Mouse (Mus musculus) embryonic facial prominence, embryonic 15.5 days (tissue): ENCODE measurements at regions not wholly inside any gene's neighbourhood (a gene's known extent, or its start where the extent isn't known, plus 50 kb on each side); places are given as distances from the start of the nearest gene placed in this dataset.

Source experiments
- ATAC-seq: fragments of 200-750 bp; cut with Nextera tagmentation; 2 replicates; pipeline ENCODE4 v1.8.0; 2017; ENCODE audit warnings: low read depth, moderate TSS enrichment; ENCODE audit not compliant: insufficient number of reproducible peaks, low FRiP score, low TSS enrichment
- H3K27ac ChIP-seq: fragments of 300-500 bp; sonication (generic); replicated peaks from 2 replicates; pipeline ENCODE4 v1.5.1; 2015; ENCODE audit warnings: mild to moderate bottlenecking, inconsistent platforms
- H3K27me3 ChIP-seq: fragments of 300-500 bp; sonication (generic); 2 replicates; pipeline ENCODE4 v1.6.1; 2015; ENCODE audit warnings: inconsistent platforms
- H3K36me3 ChIP-seq: fragments of 300-500 bp; sonication (generic); 2 replicates; pipeline ENCODE4 v1.6.1; 2015; ENCODE audit warnings: mild to moderate bottlenecking, inconsistent platforms
- H3K4me1 ChIP-seq: fragments of 300-500 bp; sonication (generic); 2 replicates; pipeline ENCODE4 v1.6.1; 2015; ENCODE audit warnings: inconsistent platforms
- H3K4me2 ChIP-seq: fragments of 300-500 bp; sonication (generic); replicated peaks from 2 replicates; pipeline ENCODE4 v1.6.1; 2015; ENCODE audit warnings: mild to moderate bottlenecking, inconsistent platforms
- H3K4me3 ChIP-seq: fragments of 300-500 bp; sonication (generic); replicated peaks from 2 replicates; pipeline ENCODE4 v1.5.1; 2015; ENCODE audit warnings: mild to moderate bottlenecking, inconsistent platforms
- H3K9ac ChIP-seq: fragments of 300-500 bp; sonication (generic); 2 replicates; pipeline ENCODE4 v1.6.1; 2015; ENCODE audit warnings: inconsistent platforms
- H3K9me3 ChIP-seq: fragments of 300-500 bp; sonication (generic); replicated peaks from 2 replicates; pipeline ENCODE4 v1.6.1; 2016; ENCODE audit warnings: inconsistent platforms
- WGBS: fragments of 180-500 bp; shearing (Covaris S2); methylation state at CpG from one replicate; pipeline ENCODE4 v1.1.7; 2015; 5-methylcytosine and 5-hydroxymethylcytosine counted together

DNA sequence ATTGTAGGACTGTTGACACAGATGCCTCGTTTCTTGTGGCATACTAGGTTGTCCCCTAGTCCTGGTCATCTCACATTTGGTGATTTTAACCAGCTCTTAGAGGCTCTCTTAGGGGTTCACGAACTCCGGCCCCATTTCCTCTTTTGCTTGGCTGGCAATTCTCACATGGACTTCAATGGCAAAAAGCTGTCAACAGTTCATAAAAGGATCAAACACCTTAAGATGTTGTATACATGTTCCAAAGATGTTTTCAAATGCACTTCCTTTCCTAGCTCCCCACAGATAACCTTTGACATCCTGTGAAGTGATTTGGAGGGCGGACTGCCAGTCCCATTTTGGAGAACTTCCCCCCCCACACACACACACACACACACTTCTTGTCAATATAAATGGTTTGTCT is 153.7 kb upstream of the Rpl34 start:
- Histone ChIP-seq H3K27ac (no peak overlapping the region), H3K36me3 (no peaks in the 10 kb centered on the region), H3K9me3 (0 out of 2 replicates have a peak, but pooled peaks cover 2% of the 10 kb centered on the region), H3K4me2 (no peak overlapping the region), H3K27me3 (no peaks in the 10 kb centered on the region), H3K4me3 (no peak overlapping the region), H3K4me1 (peaks cover 14% of the 10 kb centered on the region), H3K9ac (no peak overlapping the region)
- 70% methylated on average over 4 of the region's 4 CpGs for WGBS
- ATAC-seq: no peak

DNA sequence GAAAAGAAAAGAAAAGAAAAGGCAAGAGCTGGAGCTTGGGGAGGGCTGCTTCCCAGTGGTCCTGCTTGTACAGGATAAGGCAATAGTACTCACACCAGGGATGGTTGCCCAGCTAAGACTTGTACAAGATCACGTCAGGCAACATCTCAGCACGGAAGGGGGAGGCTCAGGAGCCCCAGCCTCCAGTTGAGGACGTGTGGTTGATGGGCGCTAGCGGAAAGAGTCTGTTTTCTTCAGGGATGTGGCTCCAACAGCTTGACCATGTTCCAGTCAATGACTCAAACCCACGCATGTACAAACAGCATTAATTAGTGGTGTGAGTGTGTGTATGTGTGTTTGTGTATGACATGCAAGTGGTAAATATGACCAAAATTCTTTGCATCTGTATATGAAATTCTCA is 153.1 kb upstream of the Rpl34 start:
- Histone ChIP-seq H3K9ac (no peak overlapping the region), H3K4me1 (peaks cover 14% of the 10 kb centered on the region), H3K27me3 (no peaks in the 10 kb centered on the region), H3K4me3 (no peak overlapping the region), H3K27ac (no peak overlapping the region), H3K9me3 (0 out of 2 replicates have a peak, but pooled peaks cover 2% of the 10 kb centered on the region), H3K36me3 (no peaks in the 10 kb centered on the region), H3K4me2 (no peak overlapping the region)
- ATAC-seq: no peak
- 79% methylated on average over 6 of the region's 6 CpGs for WGBS

GRCm38 (mm10) chr3:130880482-130880881 is 150.3 kb upstream of the Rpl34 start:
- no peak for ATAC-seq
- WGBS: 55% methylated on average over 6 of the region's 6 CpGs
- no peak overlapping the region for H3K4me2 ChIP-seq
- peaks cover 11% of the 10 kb centered on the region; the same call in 1 of the 2 replicates for H3K4me1 ChIP-seq
- H3K27ac ChIP-seq: no peak overlapping the region
- H3K27me3 ChIP-seq: no peaks in the 10 kb centered on the region
- H3K4me3 ChIP-seq: no peak overlapping the region
- no peaks in the 10 kb centered on the region for H3K9me3 ChIP-seq
- H3K9ac ChIP-seq: no peak overlapping the region
- H3K36me3 ChIP-seq: no peaks in the 10 kb centered on the region

DNA sequence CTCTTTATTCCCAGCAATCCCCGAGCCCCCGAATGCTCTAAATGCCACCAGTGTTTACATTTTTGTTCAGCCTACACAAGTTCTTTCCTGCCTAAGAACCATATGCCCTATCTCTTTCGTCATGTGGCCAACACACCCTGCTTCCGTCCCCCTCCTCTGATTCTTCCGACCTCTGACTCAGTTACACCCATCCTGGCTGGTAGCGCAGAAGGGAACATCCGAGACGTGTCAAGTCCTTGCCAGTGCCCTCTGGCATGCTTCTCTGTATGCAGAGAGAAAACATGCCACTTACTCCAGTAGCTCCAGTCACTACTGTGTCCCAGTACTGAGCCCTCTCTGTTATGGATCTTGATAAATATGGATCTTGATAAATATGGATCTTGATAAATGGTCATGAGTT is 149.3 kb upstream of the Rpl34 start:
- ATAC-seq: no peak
- 16% methylated on average over 8 of the region's 8 CpGs for WGBS
- H3K9ac ChIP-seq: no peak overlapping the region

GRCm38 (mm10) chr3:130878834-130879233 is 148.6 kb upstream of the Rpl34 start:
- Histone ChIP-seq H3K4me3 (no peak overlapping the region), H3K9me3 (no peaks in the 10 kb centered on the region), H3K27me3 (no peaks in the 10 kb centered on the region), H3K4me1 (peaks cover 11% of the 10 kb centered on the region; the same call in 1 of the 2 replicates), H3K36me3 (no peaks in the 10 kb centered on the region), H3K4me2 (no peak overlapping the region), H3K9ac (no peak overlapping the region), H3K27ac (0 out of 2 replicates have a peak overlapping the region, but pooled peaks have one; percentile 51)
- WGBS: 65% methylated on average over 7 of the region's 7 CpGs
- no peak for ATAC-seq

More for the DNA sequence above, 149.3 kb upstream of the Rpl34 start:
- Histone ChIP-seq H3K4me1 (peaks cover 11% of the 10 kb centered on the region; the same call in 1 of the 2 replicates), H3K27me3 (no peaks in the 10 kb centered on the region), H3K4me3 (no peak overlapping the region), H3K27ac (peak overlapping the region; percentile 51; the same call in 1 of the 2 replicates), H3K9me3 (no peaks in the 10 kb centered on the region), H3K4me2 (peak overlapping the region; percentile 15; the same call in 1 of the 2 replicates), H3K36me3 (no peaks in the 10 kb centered on the region)

DNA sequence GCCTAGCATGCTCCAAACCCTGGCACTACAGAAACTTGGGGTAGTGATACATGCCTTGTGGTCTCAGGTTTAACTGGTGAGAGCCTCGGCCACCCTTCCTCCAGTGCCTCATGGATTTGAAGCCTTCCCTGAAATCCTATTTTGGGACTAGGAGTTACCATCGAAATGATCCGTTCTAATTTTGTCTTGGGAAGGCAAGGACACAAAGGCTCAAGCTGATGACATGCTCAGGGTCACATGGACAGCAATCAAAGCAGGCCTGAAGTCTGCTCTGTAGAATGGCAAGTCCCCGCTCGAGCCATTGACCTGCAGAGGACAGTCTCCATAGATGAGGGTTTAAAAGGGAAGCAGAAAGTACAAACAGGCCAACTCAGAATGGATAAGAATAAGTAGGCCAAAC is 147.8 kb upstream of the Rpl34 start:
- Histone ChIP-seq H3K27ac (no peak overlapping the region), H3K27me3 (no peaks in the 10 kb centered on the region), H3K4me1 (peaks cover 19% of the 10 kb centered on the region), H3K36me3 (no peaks in the 10 kb centered on the region), H3K9me3 (no peaks in the 10 kb centered on the region), H3K9ac (no peak overlapping the region), H3K4me3 (no peak overlapping the region), H3K4me2 (no peak overlapping the region)
- no peak for ATAC-seq
- WGBS: 87% methylated on average over 5 of the region's 5 CpGs

- ATAC-seq: no peak
- WGBS: 53% methylated on average over 11 of the region's 11 CpGs
- Histone ChIP-seq H3K4me1 (peaks cover 8% of the 10 kb centered on the region), H3K4me3 (no peak overlapping the region), H3K9ac (no peak overlapping the region), H3K27ac (no peak overlapping the region), H3K4me2 (no peak overlapping the region), H3K9me3 (no peaks in the 10 kb centered on the region), H3K27me3 (no peaks in the 10 kb centered on the region), H3K36me3 (no peaks in the 10 kb centered on the region)
Observed at GRCm38 (mm10) chr3:130873745-130874144, 143.5 kb upstream of the Rpl34 start.

GRCm38 (mm10) chr3:130866952-130867632 is 136.9 kb upstream of the Rpl34 start:
- no peak for ATAC-seq
- H3K4me2 ChIP-seq: peak overlapping the region; percentile 28; the same call in 1 of the 2 replicates
- H3K9me3 ChIP-seq: no peaks in the 10 kb centered on the region
- no peak overlapping the region for H3K27ac ChIP-seq
- 37% methylated on average over 19 of the region's 19 CpGs for WGBS
- H3K27me3 ChIP-seq: no peaks in the 10 kb centered on the region
- no peak overlapping the region for H3K4me3 ChIP-seq
- no peak overlapping the region for H3K9ac ChIP-seq
- H3K4me1 ChIP-seq: peaks cover 7% of the 10 kb centered on the region; the same call in 1 of the 2 replicates
- no peaks in the 10 kb centered on the region for H3K36me3 ChIP-seq

DNA sequence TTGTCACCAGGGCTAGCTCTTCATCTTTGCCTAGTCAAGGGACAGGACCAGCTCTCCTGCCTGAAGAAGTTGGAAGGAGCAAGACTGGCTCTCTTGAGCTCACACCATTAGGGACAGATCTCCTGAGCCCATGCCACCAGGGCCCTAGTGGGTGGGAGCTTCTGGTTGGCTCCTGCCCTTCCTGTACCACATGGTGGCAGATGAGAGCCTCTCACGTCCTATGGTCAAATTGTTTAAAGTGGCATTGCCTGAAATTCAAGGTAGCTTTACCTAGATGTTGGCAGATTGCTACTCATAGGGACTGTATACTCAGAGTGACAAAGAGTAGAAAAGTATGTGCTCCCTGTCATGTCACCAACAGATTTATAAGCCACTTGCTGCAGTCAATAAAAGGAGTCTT is 134.6 kb upstream of the Rpl34 start:
- Histone ChIP-seq H3K4me3 (no peak overlapping the region), H3K4me1 (peaks cover 7% of the 10 kb centered on the region; the same call in 1 of the 2 replicates), H3K27ac (no peak overlapping the region), H3K9me3 (no peaks in the 10 kb centered on the region), H3K4me2 (no peak overlapping the region), H3K9ac (no peak overlapping the region), H3K36me3 (no peaks in the 10 kb centered on the region), H3K27me3 (no peaks in the 10 kb centered on the region)
- no peak for ATAC-seq
- WGBS: 68% methylated on average over 1 of the region's 1 CpGs

DNA sequence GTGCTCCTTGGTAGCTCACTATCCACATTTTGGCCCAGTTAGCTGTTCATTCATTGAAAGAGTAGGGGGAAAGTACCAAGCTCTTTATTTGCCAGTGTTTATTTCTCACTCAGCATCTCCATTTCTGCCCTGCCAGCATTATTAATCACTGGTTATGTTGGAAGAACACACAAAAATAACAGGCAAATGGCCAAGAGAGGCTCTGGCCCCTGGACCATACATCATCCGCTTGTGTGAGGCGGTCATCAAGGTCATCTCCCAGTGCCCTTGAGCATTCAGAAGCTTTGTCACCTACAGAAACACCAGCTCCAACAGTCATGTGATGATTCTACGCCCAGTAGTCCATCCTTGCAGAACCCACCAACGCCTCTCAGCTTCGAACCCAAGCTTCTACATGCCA is 133.2 kb upstream of the Rpl34 start:
- no peak for ATAC-seq
- Histone ChIP-seq H3K9ac (no peak overlapping the region), H3K36me3 (no peaks in the 10 kb centered on the region), H3K27ac (no peak overlapping the region), H3K27me3 (no peaks in the 10 kb centered on the region), H3K4me2 (no peak overlapping the region), H3K4me1 (peaks cover 7% of the 10 kb centered on the region; the same call in 1 of the 2 replicates), H3K4me3 (no peak overlapping the region), H3K9me3 (no peaks in the 10 kb centered on the region)
- WGBS: 94% methylated on average over 5 of the region's 5 CpGs

DNA sequence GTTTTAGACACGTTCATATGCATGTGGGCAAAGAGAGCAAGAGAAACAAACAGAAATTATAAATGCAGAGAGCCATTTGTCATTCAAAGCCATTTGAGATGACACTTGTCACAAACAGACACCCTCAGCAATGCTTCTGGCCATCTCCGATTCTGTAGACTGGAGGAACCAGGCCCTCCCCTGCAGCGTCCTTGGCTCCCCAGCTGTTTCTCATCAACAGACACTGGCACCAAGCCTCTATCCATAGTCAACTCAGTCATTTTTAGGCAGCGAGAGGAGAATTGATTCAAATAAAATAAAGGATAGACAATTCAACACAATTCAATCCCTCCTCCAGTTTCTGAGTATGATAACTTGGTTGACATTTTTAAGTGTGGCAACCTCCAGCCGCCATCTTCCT is 130.1 kb upstream of the Rpl34 start:
- Histone ChIP-seq H3K4me3 (no peak overlapping the region), H3K27ac (no peak overlapping the region), H3K27me3 (no peaks in the 10 kb centered on the region), H3K9ac (no peak overlapping the region), H3K4me1 (no peaks in the 10 kb centered on the region; the same call in 1 of the 2 replicates), H3K9me3 (no peaks in the 10 kb centered on the region), H3K36me3 (no peaks in the 10 kb centered on the region), H3K4me2 (no peak overlapping the region)
- WGBS: 45% methylated on average over 5 of the region's 5 CpGs
- no peak for ATAC-seq

- Histone ChIP-seq H3K4me3 (no peak overlapping the region), H3K9ac (no peak overlapping the region), H3K27me3 (no peaks in the 10 kb centered on the region), H3K4me2 (no peak overlapping the region), H3K36me3 (no peaks in the 10 kb centered on the region), H3K27ac (no peak overlapping the region), H3K9me3 (no peaks in the 10 kb centered on the region), H3K4me1 (no peaks in the 10 kb centered on the region; the same call in 1 of the 2 replicates)
- 65% methylated on average over 9 of the region's 9 CpGs for WGBS
- no peak for ATAC-seq
Observed at GRCm38 (mm10) chr3:130853866-130854265, 123.7 kb upstream of the Rpl34 start.
